Comparison of ENCODE assay signal across 29 mouse cellular contexts in the genomic region with DNA sequence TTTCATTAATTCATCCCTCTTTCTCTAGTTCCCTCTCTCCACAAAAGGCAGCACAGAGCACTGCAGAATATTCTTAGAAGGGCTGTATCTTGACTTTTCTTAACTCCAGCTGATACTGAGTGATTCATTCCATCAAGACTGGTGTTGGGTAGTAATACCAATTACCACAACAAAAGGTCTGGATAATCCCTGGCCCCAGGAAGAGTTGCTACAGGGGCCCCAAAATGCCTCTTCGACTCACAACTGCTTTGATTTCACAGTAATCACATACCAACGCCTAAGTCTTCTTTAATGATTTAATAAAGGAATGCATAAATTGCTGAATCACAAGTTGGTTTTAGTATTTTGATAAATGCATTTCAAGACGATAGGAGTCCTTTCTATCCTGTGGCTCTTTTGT. TPM values are rescaled to one million over a fixed set of nuclear protein-coding genes. Genes with fewer than 3 reads are reported as not detected.
"Had no signal": no experiment of that assay in that cellular context is flagged by ENCODE, and none has a peak within 500 bp of the region (broad histone marks: within the 10 kb centered on the region; RNA-seq: fewer than 3 reads in every experiment).

No protein-coding gene starts in this region.

- H3K4me2 ChIP-seq: embryonic facial prominence, embryonic 12.5 days; embryonic facial prominence, embryonic 13.5 days; embryonic facial prominence, embryonic 15.5 days; forebrain, embryonic 12.5 days; forebrain, embryonic 13.5 days; forebrain, embryonic 15.5 days had no signal

- ATAC-seq: forebrain, embryonic 13.5 days; forebrain, embryonic 14.5 days; forebrain, embryonic 15.5 days; forebrain, embryonic 16.5 days; forebrain, postnatal 0 days had no signal

- H3K27me3 ChIP-seq: embryonic facial prominence, embryonic 12.5 days; embryonic facial prominence, embryonic 13.5 days; embryonic facial prominence, embryonic 15.5 days; forebrain, embryonic 12.5 days; forebrain, embryonic 13.5 days; forebrain, embryonic 15.5 days had no signal

- H3K4me3 ChIP-seq: embryonic facial prominence, embryonic 10.5 days; embryonic facial prominence, embryonic 12.5 days; embryonic facial prominence, embryonic 13.5 days; embryonic facial prominence, embryonic 15.5 days; erythroblast, embryonic 14.5 days; forebrain, embryonic 10.5 days; forebrain, embryonic 12.5 days; forebrain, embryonic 13.5 days; forebrain, embryonic 15.5 days; gastrocnemius, adult 2 months; heart, adult 2 months had no signal

- DNase-seq: cerebellum, adult 8-10 months; cerebellum, adult 9-10 months; cerebellum, adult 9-11 months; cerebellum, postnatal 10 days; cerebellum, postnatal 14 days; cerebellum, postnatal 25 days; cerebellum, postnatal 36 days; embryo, embryonic 11 days; forebrain, postnatal 0 days; gastrocnemius, adult 2 months; gastrocnemius, postnatal 10 days; gastrocnemius, postnatal 14 days; gastrocnemius, postnatal 25 days; gastrocnemius, postnatal 36 days; heart, adult 18-20 months; heart, adult 2 months had no signal

- H3K9me3 ChIP-seq: embryonic facial prominence, embryonic 10.5 days; embryonic facial prominence, embryonic 12.5 days; embryonic facial prominence, embryonic 13.5 days; embryonic facial prominence, embryonic 15.5 days; forebrain, embryonic 10.5 days; forebrain, embryonic 12.5 days; forebrain, embryonic 13.5 days; forebrain, embryonic 15.5 days had no signal

- H3K27ac ChIP-seq: embryonic facial prominence, embryonic 10.5 days; embryonic facial prominence, embryonic 12.5 days; embryonic facial prominence, embryonic 13.5 days; embryonic facial prominence, embryonic 15.5 days; forebrain, embryonic 10.5 days; forebrain, embryonic 12.5 days; forebrain, embryonic 13.5 days; forebrain, embryonic 15.5 days; gastrocnemius, adult 2 months; heart, adult 2 months had no signal

- H3K4me1 ChIP-seq: embryonic facial prominence, embryonic 10.5 days; embryonic facial prominence, embryonic 12.5 days; embryonic facial prominence, embryonic 13.5 days; embryonic facial prominence, embryonic 15.5 days; forebrain, embryonic 10.5 days; forebrain, embryonic 12.5 days; forebrain, embryonic 13.5 days; forebrain, embryonic 15.5 days had no signal

- H3K9ac ChIP-seq: embryonic facial prominence, embryonic 12.5 days; embryonic facial prominence, embryonic 13.5 days; embryonic facial prominence, embryonic 15.5 days; forebrain, embryonic 12.5 days; forebrain, embryonic 13.5 days; forebrain, embryonic 15.5 days; forebrain, postnatal 0 days had no signal

- H3K36me3 ChIP-seq: embryonic facial prominence, embryonic 10.5 days; embryonic facial prominence, embryonic 12.5 days; embryonic facial prominence, embryonic 13.5 days; embryonic facial prominence, embryonic 15.5 days; forebrain, embryonic 10.5 days; forebrain, embryonic 12.5 days; forebrain, embryonic 15.5 days had no signal

RNA-seq across cellular contexts. Expression of gene Kcns3, which starts 21.7 kb away (rescaled TPM):
- total RNA-seq: common myeloid progenitor, adult 5-6 weeks; granulocyte monocyte progenitor cell, adult 5-6 weeks had no signal
- polyA plus RNA-seq: erythroblast, embryonic 14.5 days had no signal
